Comparison of ENCODE assay signal across 8 mouse cellular contexts in the genomic region with DNA sequence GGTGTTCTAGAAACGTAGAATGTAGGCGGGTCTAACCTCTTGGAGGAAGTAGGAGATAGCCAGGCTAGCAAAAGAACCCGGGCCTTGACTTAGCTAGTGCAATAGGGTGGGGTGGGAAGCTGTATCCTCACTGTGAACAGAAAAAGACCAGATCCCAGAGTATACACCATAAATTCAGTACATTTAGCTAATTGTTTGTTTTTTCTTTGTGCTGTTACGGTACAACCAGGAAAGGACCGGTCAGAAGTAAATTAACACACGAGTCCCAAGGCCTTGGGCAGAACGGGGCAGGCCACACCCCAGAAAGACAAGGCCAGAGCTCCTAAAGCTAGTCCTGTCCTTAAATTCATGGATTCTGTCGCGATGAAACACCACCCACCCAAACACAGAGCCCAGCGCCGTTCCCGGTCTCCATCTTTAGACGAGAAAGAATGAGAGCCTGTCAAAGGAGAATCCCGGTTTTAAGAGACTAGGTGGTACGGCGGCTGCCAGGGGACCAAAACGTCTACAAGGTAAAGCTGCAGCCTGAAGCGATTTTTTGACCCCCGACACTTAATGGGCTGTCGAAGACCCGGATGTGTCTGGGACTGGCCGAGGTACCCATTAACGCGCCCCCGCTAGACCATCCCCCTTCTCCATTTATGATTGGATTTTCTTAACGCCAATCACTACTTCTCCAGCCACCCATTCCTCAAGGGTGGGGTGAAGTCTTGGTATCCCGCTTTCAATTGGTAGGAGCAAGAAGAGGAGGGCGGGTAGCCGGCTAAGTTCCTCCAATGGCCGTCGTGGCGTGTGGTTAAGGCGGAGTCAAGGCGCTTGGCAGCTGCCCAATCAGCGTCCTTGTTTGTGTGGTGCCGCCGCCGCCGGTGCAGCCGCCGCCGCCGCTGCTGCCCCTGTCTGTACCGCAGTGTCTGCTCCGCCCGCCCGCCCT. TPM values are rescaled to one million over a fixed set of nuclear protein-coding genes. Genes with fewer than 3 reads are reported as not detected.
DNase-seq lines count a peak whose midpoint lies in the region; ATAC-seq and TF ChIP-seq lines count a peak whose summit lies in the region.

TSS of gene Gatad2b (plus strand) at position 834 of the 931 bp plus-strand sequence.

- H3K4me3 ChIP-seq in gastrocnemius, adult 2 months = peak within 1 kb of the TSS; percentile 91
- H3K4me3 ChIP-seq in hindbrain, postnatal 0 days (ENCODE audit: low read length) = peak within 1 kb of the TSS; percentile 80
- peak within 1 kb of the TSS; percentile 62 for H3K4me3 ChIP-seq in left cerebral cortex, adult 2 months

- peak; percentile 100 for DNase-seq in ZHBTc4 (ENCODE audit: low read depth, low spot score)
- peak; percentile 99 for DNase-seq in gastrocnemius, adult 2 months
- peak; percentile 100 for DNase-seq in hindbrain, postnatal 0 days (ENCODE audit: low spot score)
- DNase-seq in left cerebral cortex, adult 2 months (ENCODE audit: extremely low spot score in 1 of 2, low spot score in 2 of 2) = peak; percentile 98 to 99
- DNase-seq in right cerebral cortex, adult 2 months (ENCODE audit: low spot score in 2 of 2) = peak; percentile 99 to 100
- DNase-seq in urinary bladder, postnatal 14 days (ENCODE audit: low spot score) = peak; percentile 98

- H3K9me3 ChIP-seq in hindbrain, postnatal 0 days (ENCODE audit: low read length) = no peaks in the 10 kb centered on the region

- ATAC-seq in common myeloid progenitor, adult 5-6 weeks (replicated peaks; ENCODE audit: low read depth, poor library complexity, severe bottlenecking) = peak; percentile 97
- ATAC-seq in hindbrain, postnatal 0 days = peak; percentile 99
- ATAC-seq in megakaryocyte, adult 5-6 weeks (ENCODE audit: poor library complexity, severe bottlenecking) = peak; percentile 98

- H3K9ac ChIP-seq in hindbrain, postnatal 0 days (replicated peaks; ENCODE audit: low read length) = peak within 1 kb of the TSS; percentile 95

- H3K36me3 ChIP-seq in hindbrain, postnatal 0 days (ENCODE audit: insufficient read depth, low read length) = no peaks in the 10 kb centered on the region

- intact Hi-C loops in gastrocnemius, adult 2 months (cut with DNase I) = no loop called here
- intact Hi-C loops in left cerebral cortex, adult 2 months (cut with DNase I) = loop anchor here (2.0 to 10.0 kb wide), 3 partner anchors 28 to 182 kb away; partner anchors contain the start of genes Dennd4b and Ilf2

- peak within 1 kb of the TSS; percentile 97 for H3K27ac ChIP-seq in gastrocnemius, adult 2 months
- H3K27ac ChIP-seq in hindbrain, postnatal 0 days = peak within 1 kb of the TSS; percentile 96
- H3K27ac ChIP-seq in left cerebral cortex, adult 2 months = peak within 1 kb of the TSS; percentile 97

- H3K4me1 ChIP-seq in hindbrain, postnatal 0 days (ENCODE audit: insufficient read depth, low read length) = peaks cover 12% of the 10 kb centered on the region; the same call in 1 of the 2 replicates

- H3K27me3 ChIP-seq in hindbrain, postnatal 0 days (ENCODE audit: insufficient read depth, low read length) = no peaks in the 10 kb centered on the region

- H3K4me2 ChIP-seq in hindbrain, postnatal 0 days (ENCODE audit: low read depth, low read length) = peak within 1 kb of the TSS; percentile 92

- WGBS in hindbrain, postnatal 0 days = under 1% methylated on average over 46 of the region's 47 CpGs

- TF ChIP-seq CTCF in gastrocnemius, adult 2 months (IDR thresholded peaks at IDR 0.05) = no peak
- no peak for TF ChIP-seq CTCF in hindbrain, postnatal 0 days (IDR thresholded peaks at IDR 0.05; ENCODE audit: low read depth)
- no peak for TF ChIP-seq CTCF in left cerebral cortex, adult 2 months (IDR thresholded peaks at IDR 0.05)

RNA-seq across cellular contexts. Expression of gene Gatad2b, which starts in this region (rescaled TPM):
- 34.4 and 39.8 TPM in 2 replicates for total RNA-seq in common myeloid progenitor, adult 5-6 weeks (2017)
- 10 to 100 TPM; 50.2 to 53.9 TPM for total RNA-seq in gastrocnemius, adult 2 months (2021)
- 31.5 and 32.1 TPM in 2 replicates for total RNA-seq in hindbrain, postnatal 0 days (2014; rRNA removed)
- 13.7 and 14.2 TPM in 2 replicates for polyA plus RNA-seq in hindbrain, postnatal 0 days (2015; fragmentation: Nextera tagmentation; extraction: Ambion mirVana)
- total RNA-seq in left cerebral cortex, adult 2 months (2021) = 100 to 1,000 TPM in 1 of 2 experiments, 10 to 100 TPM in 1; 93.5 to 103 TPM
- total RNA-seq in megakaryocyte, adult 5-6 weeks (2015) = 91.6 and 110 TPM in 2 replicates
- total RNA-seq in megakaryocyte, adult 5-6 weeks (2017) = 25.3 and 33.5 TPM in 2 replicates

Comparison
In these comparisons a context has a peak if more than half of its experiments do, and no peak if none do; other contexts are left out.
1. Peak in every context shown above with its lines: DNase-seq, ATAC-seq, H3K4me3 ChIP-seq and H3K27ac ChIP-seq.